In the genomic region with DNA sequence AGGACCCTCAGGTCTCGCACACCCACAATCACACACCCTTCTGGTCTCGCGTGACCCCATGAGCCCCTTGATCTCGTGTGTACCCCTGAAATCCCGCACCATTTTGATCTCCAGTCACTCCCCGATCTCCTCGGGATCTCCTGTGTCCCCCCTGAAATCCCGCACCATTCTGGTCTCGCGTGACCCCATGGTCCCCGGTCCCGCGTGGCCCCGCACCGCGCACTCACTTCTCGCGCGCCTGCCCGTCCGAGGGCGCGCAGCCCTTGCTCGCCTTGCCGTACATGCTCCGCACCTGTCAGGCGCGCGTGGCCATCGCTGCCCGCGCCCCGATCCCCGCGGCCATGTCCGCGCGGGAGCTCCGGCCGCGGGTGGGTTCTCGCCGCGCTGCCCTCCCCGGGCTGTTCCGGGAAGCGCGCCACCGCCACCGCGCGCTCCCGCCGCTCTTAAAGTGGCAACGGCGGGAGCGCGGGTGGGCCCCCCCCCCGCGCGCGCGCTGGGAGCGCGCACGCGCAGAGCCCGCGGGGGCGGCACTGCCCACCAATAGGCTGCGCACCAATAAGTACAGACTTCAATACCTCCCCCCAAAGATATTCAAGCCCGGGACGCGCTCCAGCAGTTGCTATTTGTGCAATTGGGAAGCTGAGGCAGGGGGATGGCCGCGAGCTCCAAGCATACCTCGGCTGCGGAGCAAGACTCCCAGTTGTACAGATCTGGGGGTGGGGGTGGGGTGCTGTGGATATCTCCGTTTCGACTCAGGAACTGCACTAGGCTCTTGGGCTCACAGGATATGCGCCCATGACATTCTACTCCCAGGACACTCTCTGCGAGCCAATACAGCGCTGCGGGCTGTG, we compare ENCODE assay signal across 8 mouse cellular contexts. TPM values are rescaled to one million over a fixed set of nuclear protein-coding genes. Genes with fewer than 3 reads are reported as not detected.
DNase-seq lines count a peak whose midpoint lies in the region; ATAC-seq and TF ChIP-seq lines count a peak whose summit lies in the region.

No protein-coding gene starts in this region.

- H3K27ac ChIP-seq in CH12.LX (ENCODE audit: insufficient read depth, low read depth), result peak overlapping the region; percentile 29; the same call in 1 of the 2 replicates
- peak overlapping the region; percentile 97 for H3K27ac ChIP-seq in kidney, embryonic 14.5 days (ENCODE audit: low read depth, low read length)
- H3K27ac ChIP-seq in lung, embryonic 15.5 days, result peak overlapping the region; percentile 100

- H3K79me2 ChIP-seq in CH12.LX (replicated peaks; ENCODE audit: control insufficient read depth, extremely low read depth, insufficient read depth, poor library complexity, severe bottlenecking), result peaks cover 9% of the 10 kb centered on the region; the same call in 1 of the 2 replicates

- dilution Hi-C loops in CH12.LX (cut with MboI; ENCODE audit: extremely low pct_ligation_motif_present, extremely low pct_unique_long_range_greater_than_20kb, low sequenced_read_pairs), result no loop called here

- H3K9me3 ChIP-seq in CH12.LX (replicated peaks; ENCODE audit: low read length), result no peaks in the 10 kb centered on the region
- H3K9me3 ChIP-seq in kidney, embryonic 14.5 days (ENCODE audit: control insufficient read depth, low read length), result no peaks in the 10 kb centered on the region
- H3K9me3 ChIP-seq in lung, embryonic 15.5 days, result no peaks in the 10 kb centered on the region

- TF ChIP-seq RAD21 in CH12.LX (IDR thresholded peaks at IDR 0.05; ENCODE audit: low read depth, low read length), result no peak

- H3K9ac ChIP-seq in CH12.LX (ENCODE audit: insufficient read depth, low read depth), result peak overlapping the region; percentile 81
- peak overlapping the region; percentile 91 for H3K9ac ChIP-seq in kidney, embryonic 14.5 days (ENCODE audit: low read depth, low read length)
- peak overlapping the region; percentile 93 for H3K9ac ChIP-seq in lung, embryonic 15.5 days

- H3K4me2 ChIP-seq in CH12.LX (ENCODE audit: insufficient read depth, low read depth, poor library complexity, severe bottlenecking), result peak overlapping the region; percentile 84
- H3K4me2 ChIP-seq in kidney, embryonic 14.5 days (replicated peaks; ENCODE audit: low read depth, low read length), result peak overlapping the region; percentile 99
- H3K4me2 ChIP-seq in lung, embryonic 15.5 days, result peak overlapping the region; percentile 95

- no peak for TF ChIP-seq CTCF in CH12.LX (conservative IDR thresholded peaks at IDR 0.05 in 1 of 2, IDR thresholded peaks at IDR 0.05 in 1 of 2; ENCODE audit: low read depth in 2 of 2, low read length in 2 of 2)

- peaks cover 22 to 49% of the 10 kb centered on the region in 2 experiments for H3K4me1 ChIP-seq in CH12.LX (ENCODE audit: control insufficient read depth in 1 of 2, insufficient read depth in 2 of 2)
- H3K4me1 ChIP-seq in kidney, embryonic 14.5 days (ENCODE audit: control insufficient read depth, insufficient read depth, low read length), result peaks cover 37% of the 10 kb centered on the region
- peaks cover 47% of the 10 kb centered on the region for H3K4me1 ChIP-seq in lung, embryonic 15.5 days

- no peak for TF ChIP-seq EP300 in CH12.LX (IDR thresholded peaks at IDR 0.05; ENCODE audit: low read length)

- 1% methylated on average over 84 of the region's 84 CpGs for WGBS in kidney, embryonic 14.5 days
- WGBS in lung, embryonic 15.5 days, result under 1% methylated on average over 77 of the region's 84 CpGs

- H3K27me3 ChIP-seq in CH12.LX (replicated peaks), result no peaks in the 10 kb centered on the region
- H3K27me3 ChIP-seq in kidney, embryonic 14.5 days (ENCODE audit: control insufficient read depth, insufficient read depth, low read length), result no peaks in the 10 kb centered on the region
- no peaks in the 10 kb centered on the region for H3K27me3 ChIP-seq in lung, embryonic 15.5 days

- no peak for ATAC-seq in kidney, embryonic 14.5 days (ENCODE audit: low FRiP score, low TSS enrichment)
- no peak for ATAC-seq in lung, embryonic 15.5 days (ENCODE audit: borderline replicate concordance, extremely low read depth, low FRiP score, low TSS enrichment)

- H3K4me3 ChIP-seq in CH12.LX (replicated peaks in 1 of 3; ENCODE audit: low read depth in 2 of 3, low read length in 2 of 3, poor library complexity in 1 of 3), result peak overlapping the region; percentile 77 to 94 (median 79)
- peak overlapping the region; percentile 85 for H3K4me3 ChIP-seq in kidney, embryonic 14.5 days (ENCODE audit: low read length)
- peak overlapping the region; percentile 79 for H3K4me3 ChIP-seq in lung, embryonic 15.5 days

- in situ Hi-C loops in CH12.LX (cut with MboI; ENCODE audit: low pct_ligation_motif_present, low pct_unique_long_range_greater_than_20kb, low sequenced_read_pairs), result loop anchor here (10.0 kb wide), 1 partner anchor 63 kb away; no protein-coding TSS in a partner anchor

- H3K36me3 ChIP-seq in CH12.LX (replicated peaks in 1 of 2; ENCODE audit: control insufficient read depth in 1 of 2, insufficient read depth in 1 of 2, low read length in 1 of 2), result peaks cover 3 to 26% of the 10 kb centered on the region in 2 experiments
- H3K36me3 ChIP-seq in kidney, embryonic 14.5 days (ENCODE audit: control insufficient read depth, insufficient read depth, low read length), result peaks cover 5% of the 10 kb centered on the region; the same call in 1 of the 2 replicates
- 0 out of 2 replicates have a peak, but pooled peaks cover under 1% of the 10 kb centered on the region for H3K36me3 ChIP-seq in lung, embryonic 15.5 days

- peak; percentile 56; the same call in 1 of the 2 replicates for TF ChIP-seq POLR2A in CH12.LX (IDR thresholded peaks at IDR 0.05; ENCODE audit: low read depth, low read length)

- DNase-seq in 3T3-L1 (ENCODE audit: low read depth, low spot score) (peak; percentile 79), CH12.LX (ENCODE audit: extremely low read depth) (peak; percentile 62)
- peak; percentile 77 to 83 for DNase-seq in cerebellum, postnatal 10 days
- peak; percentile 64 to 65 for DNase-seq in heart, adult 9 months (ENCODE audit: low spot score in 2 of 2)
- DNase-seq in retina, postnatal 1 day, result peak; percentile 78
- DNase-seq in spleen, adult 12 weeks (ENCODE audit: low spot score), result no peak

TF ChIP-seq in CH12.LX, 34 proteins besides CTCF, POLR2A, EP300 and RAD21 (continues in another document):
- TF ChIP-seq POLR2AphosphoS2 (IDR thresholded peaks at IDR 0.05; ENCODE audit: low read depth, low read length) (no peak), CHD2 (IDR thresholded peaks at IDR 0.05; ENCODE audit: low read length) (no peak; the same call in 1 of the 2 replicates), JUND (conservative IDR thresholded peaks at IDR 0.05; ENCODE audit: low read depth, low read length) (no peak), USF1 (IDR thresholded peaks at IDR 0.05; ENCODE audit: low read depth, low read length) (no peak), NRF1 (IDR thresholded peaks at IDR 0.05; ENCODE audit: low read depth, low read length) (peak; percentile 83), ZNF384 (IDR thresholded peaks at IDR 0.05; ENCODE audit: low read depth, low read length) (no peak), CHD1 (IDR thresholded peaks at IDR 0.05; ENCODE audit: low read depth, low read length) (no peak), RCOR1 (conservative IDR thresholded peaks at IDR 0.05; ENCODE audit: low read depth, low read length) (no peak), IRF4 (IDR thresholded peaks at IDR 0.05; ENCODE audit: low read depth, low read length) (0 out of 2 replicates have a peak, but pooled peaks have one; percentile 5), MAX (IDR thresholded peaks at IDR 0.05; ENCODE audit: low read length) (peak; percentile 59), UBTF (IDR thresholded peaks at IDR 0.05; ENCODE audit: low read depth, low read length) (no peak), E2F4 (IDR thresholded peaks at IDR 0.05; ENCODE audit: insufficient replicate concordance, low read depth, low read length) (no peak), MEF2A (IDR thresholded peaks at IDR 0.05; ENCODE audit: borderline replicate concordance, low read depth, low read length) (0 out of 2 replicates have a peak, but pooled peaks have one; percentile 11), ETS1 (conservative IDR thresholded peaks at IDR 0.05; ENCODE audit: low read depth, low read length) (no peak), ZKSCAN1 (IDR thresholded peaks at IDR 0.05; ENCODE audit: borderline replicate concordance, low read depth, low read length) (no peak), KAT2A (IDR thresholded peaks at IDR 0.05; ENCODE audit: insufficient replicate concordance, low read length) (no peak)

RNA-seq across cellular contexts. Expression of a gene that starts 0.5 kb away (rescaled TPM):
- total RNA-seq in CH12.LX (2012; rRNA removed), result 77.3 and 84.9 TPM in 2 replicates
- 31.0 and 41.3 TPM in 2 replicates for total RNA-seq in CH12.LX (2014; rRNA removed)
- polyA plus RNA-seq in CH12.LX (2012; ENCODE audit: insufficient read length, low read depth), result 114 and 128 TPM in 2 replicates
- 172 and 220 TPM in 2 replicates for polyA plus RNA-seq in kidney, embryonic 14.5 days (2014; fragmentation: Nextera tagmentation; extraction: Ambion mirVana)
- polyA plus RNA-seq in lung, embryonic 15.5 days (2015; fragmentation: Nextera tagmentation; extraction: Ambion mirVana), result 111 and 122 TPM in 2 replicates

RNA-seq across cellular contexts. Expression of a gene that starts 7.8 kb away (rescaled TPM):
- total RNA-seq in CH12.LX (2012; rRNA removed), result 0.25 and 0.30 TPM in 2 replicates
- total RNA-seq in CH12.LX (2014; rRNA removed), result 2.4 and 2.6 TPM in 2 replicates
- 4.0 and 5.9 TPM in 2 replicates for polyA plus RNA-seq in CH12.LX (2012; ENCODE audit: insufficient read length, low read depth)
- polyA plus RNA-seq in kidney, embryonic 14.5 days (2014; fragmentation: Nextera tagmentation; extraction: Ambion mirVana), result 1.1 and 1.4 TPM in 2 replicates
- 1.9 and 2.5 TPM in 2 replicates for polyA plus RNA-seq in lung, embryonic 15.5 days (2015; fragmentation: Nextera tagmentation; extraction: Ambion mirVana)

RNA-seq across cellular contexts. Expression of a gene that starts 13.9 kb away (rescaled TPM):
- total RNA-seq in CH12.LX (2012; rRNA removed) (141 and 174 TPM in 2 replicates), CH12.LX (2014; rRNA removed) (99.9 and 107 TPM in 2 replicates)
- polyA plus RNA-seq in CH12.LX (2012; ENCODE audit: insufficient read length, low read depth), result 139 and 163 TPM in 2 replicates
- 102 and 118 TPM in 2 replicates for polyA plus RNA-seq in kidney, embryonic 14.5 days (2014; fragmentation: Nextera tagmentation; extraction: Ambion mirVana)
- polyA plus RNA-seq in lung, embryonic 15.5 days (2015; fragmentation: Nextera tagmentation; extraction: Ambion mirVana), result 134 TPM in 2 replicates

RNA-seq across cellular contexts. Expression of a gene that starts 24.1 kb away (rescaled TPM):
- 0.21 TPM in 1 of 2 replicates, not detected in the other for total RNA-seq in CH12.LX (2012; rRNA removed)
- not detected in 2 replicates for total RNA-seq in CH12.LX (2014; rRNA removed)
- 0.16 TPM in 1 of 2 replicates, not detected in the other for polyA plus RNA-seq in CH12.LX (2012; ENCODE audit: insufficient read length, low read depth)
- 0.31 and 0.41 TPM in 2 replicates for polyA plus RNA-seq in kidney, embryonic 14.5 days (2014; fragmentation: Nextera tagmentation; extraction: Ambion mirVana)
- 0.31 and 0.45 TPM in 2 replicates for polyA plus RNA-seq in lung, embryonic 15.5 days (2015; fragmentation: Nextera tagmentation; extraction: Ambion mirVana)

RNA-seq across cellular contexts. Expression of a gene that starts 52.1 kb away (rescaled TPM):
- total RNA-seq in CH12.LX (2012; rRNA removed) (15.2 and 22.9 TPM in 2 replicates), CH12.LX (2014; rRNA removed) (10.3 and 12.3 TPM in 2 replicates)
- polyA plus RNA-seq in CH12.LX (2012; ENCODE audit: insufficient read length, low read depth), result 30.0 and 35.1 TPM in 2 replicates
- 62.2 and 62.6 TPM in 2 replicates for polyA plus RNA-seq in kidney, embryonic 14.5 days (2014; fragmentation: Nextera tagmentation; extraction: Ambion mirVana)
- 38.5 and 47.7 TPM in 2 replicates for polyA plus RNA-seq in lung, embryonic 15.5 days (2015; fragmentation: Nextera tagmentation; extraction: Ambion mirVana)

Comparison
In these comparisons a context has a peak if more than half of its experiments do, and no peak if none do; other contexts are left out.
1. H3K27ac ChIP-seq: peak in every context shown above with its lines; median percentile 100 in lung, embryonic 15.5 days; 97 in kidney, embryonic 14.5 days; 29 in CH12.LX.